Mouse (Mus musculus): ENCODE results near the gene Tmprss9.

The Tmprss9 gene

GRCm38 (mm10) chr10:80939671-80940070 is 68.0 kb downstream of the Tmprss9 start:
- DNase-seq = peak; percentile 90

- no peak for DNase-seq
These were observed 68.8 kb downstream of the Tmprss9 start for GRCm38 (mm10) chr10:80940320-80940987.

GRCm38 (mm10) chr10:80940988-80941347 is 69.3 kb downstream of the Tmprss9 start:
- no peak for DNase-seq

- no peak for DNase-seq
These were observed 71.3 kb downstream of the Tmprss9 start for GRCm38 (mm10) chr10:80942919-80943318.

- no peak for DNase-seq
These were observed 72.1 kb downstream of the Tmprss9 start for GRCm38 (mm10) chr10:80943701-80944100.

GRCm38 (mm10) chr10:80944231-80944630 is 72.6 kb downstream of the Tmprss9 start:
- no peak for DNase-seq

GRCm38 (mm10) chr10:80946684-80947437 is 75.2 kb downstream of the Tmprss9 start:
- DNase-seq = peak; percentile 40

GRCm38 (mm10) chr10:80947802-80948201 is 76.2 kb downstream of the Tmprss9 start:
- no peak for DNase-seq

- no peak for DNase-seq
These were observed 76.9 kb downstream of the Tmprss9 start for GRCm38 (mm10) chr10:80948570-80948969.

GRCm38 (mm10) chr10:80949081-80949480 is 77.4 kb downstream of the Tmprss9 start:
- no peak for DNase-seq
